Mouse (Mus musculus): ENCODE results near the gene Gzmg. TPM values are rescaled to one million over a fixed set of nuclear protein-coding genes. Genes with fewer than 3 reads are reported as not detected.
"Not testable (repeated sequence)": the region's sequence is repeated elsewhere in the genome, so short reads cannot be mapped to it uniquely, and the experiment has no call there.

Gene Gzmg
- polyA plus RNA-seq, 1 experiment from 2014 or later, result not detected

DNA sequence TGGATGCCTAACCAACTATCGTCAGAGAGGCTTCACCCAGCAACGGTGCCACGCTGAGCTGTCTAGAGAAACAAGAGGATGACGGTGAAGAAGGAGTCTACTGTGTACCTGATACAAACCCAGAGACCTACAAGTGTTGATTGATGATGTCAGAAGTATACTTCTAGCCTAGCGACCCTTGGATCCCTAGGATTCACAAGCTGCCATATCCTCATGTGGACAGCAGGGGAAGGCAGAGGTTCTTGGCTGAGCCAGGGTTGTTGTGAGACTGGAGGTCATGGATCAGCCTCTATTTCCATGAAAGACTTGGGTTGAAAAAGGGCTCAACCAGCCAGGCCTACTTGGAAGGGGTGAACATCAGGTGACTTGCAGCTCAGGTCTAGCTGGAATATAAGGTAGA is 13.4 kb upstream of the Gzmg start:
- Histone ChIP-seq H3K9me3 (replicated peaks; ENCODE audit: control insufficient read depth, low read length) (no peaks in the 10 kb centered on the region), H3K36me3 (ENCODE audit: control insufficient read depth, insufficient read depth, low read length) (no peaks in the 10 kb centered on the region)
- ATAC-seq (replicated peaks; ENCODE audit: insufficient number of reproducible peaks, low FRiP score, low TSS enrichment), result no peak

DNA sequence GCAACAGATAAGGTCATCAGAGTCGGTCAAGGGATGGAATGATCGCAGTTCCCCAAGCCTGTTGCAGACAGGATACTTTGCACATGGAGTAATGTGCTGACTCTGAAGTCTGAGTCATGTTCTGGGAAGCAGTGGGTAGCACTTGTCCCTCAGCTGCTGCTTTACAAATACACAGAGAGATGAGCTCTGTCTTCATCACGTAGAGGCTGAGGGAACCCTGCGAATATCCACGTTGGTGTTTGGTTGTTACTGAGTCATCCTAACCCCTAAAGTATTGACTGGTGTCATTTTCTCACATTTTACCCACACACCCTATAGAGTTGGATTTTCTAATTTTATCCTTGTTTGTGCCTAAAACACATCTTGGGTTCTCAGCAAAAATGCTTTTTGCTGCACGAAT is 8.6 kb upstream of the Gzmg start:
- Histone ChIP-seq H3K27ac (ENCODE audit: low read depth, low read length) (no peak overlapping the region), H3K4me3 (ENCODE audit: low read depth, low read length) (no peak overlapping the region), H3K9ac (ENCODE audit: low read depth, low read length) (no peak overlapping the region), H3K4me1 (ENCODE audit: control insufficient read depth, insufficient read depth, low read length) (no peaks in the 10 kb centered on the region), H3K36me3 (ENCODE audit: control insufficient read depth, insufficient read depth, low read length) (no peaks in the 10 kb centered on the region), H3K27me3 (ENCODE audit: control insufficient read depth, insufficient read depth, low read length) (no peaks in the 10 kb centered on the region), H3K9me3 (replicated peaks; ENCODE audit: control insufficient read depth, low read length) (no peaks in the 10 kb centered on the region), H3K4me2 (no peak overlapping the region)
- WGBS (ENCODE audit: insufficient replicate concordance), result 61% methylated on average over 6 of the region's 6 CpGs
- ATAC-seq (replicated peaks; ENCODE audit: insufficient number of reproducible peaks, low FRiP score, low TSS enrichment), result no peak

More for the DNA sequence above, 13.4 kb upstream of the Gzmg start:
- H3K27me3 ChIP-seq (ENCODE audit: control insufficient read depth, insufficient read depth, low read length), result no peaks in the 10 kb centered on the region
- H3K4me1 ChIP-seq (ENCODE audit: control insufficient read depth, insufficient read depth, low read length), result no peaks in the 10 kb centered on the region
- no peak overlapping the region for H3K27ac ChIP-seq (ENCODE audit: low read depth, low read length)
- no peak overlapping the region for H3K4me2 ChIP-seq
- H3K9ac ChIP-seq (ENCODE audit: low read depth, low read length), result no peak overlapping the region
- H3K4me3 ChIP-seq (ENCODE audit: low read depth, low read length), result no peak overlapping the region
- 82% methylated on average over 5 of the region's 5 CpGs for WGBS (ENCODE audit: insufficient replicate concordance)

DNA sequence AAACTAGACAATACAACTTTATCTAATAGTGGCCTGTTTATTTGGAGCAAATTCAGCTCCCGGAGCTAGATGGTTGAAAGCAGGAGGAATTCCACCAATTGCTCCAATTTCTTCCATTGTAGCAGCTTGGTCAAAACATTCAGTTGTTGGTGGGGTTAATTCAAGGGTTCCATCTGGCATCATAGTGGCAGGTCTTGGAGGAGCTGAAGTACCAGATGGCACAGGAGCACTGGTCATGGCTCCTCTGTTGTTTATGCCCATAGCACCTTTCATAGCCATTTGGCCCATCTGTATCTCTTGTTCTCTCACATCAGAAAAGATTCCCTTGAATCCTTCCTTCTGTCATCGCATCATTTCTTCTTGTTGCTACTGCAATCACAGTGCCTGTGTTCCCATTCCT is 2.7 kb upstream of the Gzmg start:
- Histone ChIP-seq H3K27ac (ENCODE audit: low read depth, low read length) (no peak overlapping the region), H3K36me3 (ENCODE audit: control insufficient read depth, insufficient read depth, low read length) (no peaks in the 10 kb centered on the region), H3K9me3 (replicated peaks; ENCODE audit: control insufficient read depth, low read length) (no peaks in the 10 kb centered on the region), H3K4me1 (ENCODE audit: control insufficient read depth, insufficient read depth, low read length) (no peaks in the 10 kb centered on the region), H3K9ac (ENCODE audit: low read depth, low read length) (no peak overlapping the region), H3K27me3 (ENCODE audit: control insufficient read depth, insufficient read depth, low read length) (no peaks in the 10 kb centered on the region), H3K4me2 (no peak overlapping the region), H3K4me3 (ENCODE audit: low read depth, low read length) (no peak overlapping the region)
- no peak for ATAC-seq (replicated peaks; ENCODE audit: insufficient number of reproducible peaks, low FRiP score, low TSS enrichment)
- 62% methylated on average over 2 of the region's 2 CpGs for WGBS (ENCODE audit: insufficient replicate concordance)

DNA sequence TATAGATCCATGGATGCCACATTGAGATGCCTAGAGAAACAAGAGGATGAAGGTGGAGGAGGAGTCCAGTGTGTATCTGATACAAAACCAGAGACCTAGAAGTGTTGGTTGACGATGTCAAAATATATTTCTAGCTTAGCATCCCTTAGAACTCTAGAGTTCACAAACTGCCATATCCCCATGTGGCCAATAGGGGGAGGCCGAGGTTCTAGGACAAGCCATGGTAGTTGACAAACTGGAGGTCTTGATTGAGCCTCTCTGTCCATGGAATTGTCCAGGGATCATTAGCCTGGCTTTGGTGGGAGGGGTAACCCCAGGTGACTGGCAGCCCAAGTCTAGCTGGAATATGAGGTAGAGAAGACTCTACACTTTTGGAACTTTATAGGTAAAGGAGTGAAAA is 4.0 kb downstream of the Gzmg start:
- no peak overlapping the region for H3K4me3 ChIP-seq (ENCODE audit: low read depth, low read length)
- H3K36me3 ChIP-seq (ENCODE audit: control insufficient read depth, insufficient read depth, low read length), result no peaks in the 10 kb centered on the region
- 60% methylated on average over 2 of the region's 2 CpGs for WGBS (ENCODE audit: insufficient replicate concordance)
- no peaks in the 10 kb centered on the region for H3K27me3 ChIP-seq (ENCODE audit: control insufficient read depth, insufficient read depth, low read length)
- H3K27ac ChIP-seq (ENCODE audit: low read depth, low read length), result no peak overlapping the region
- H3K9me3 ChIP-seq (replicated peaks; ENCODE audit: control insufficient read depth, low read length), result no peaks in the 10 kb centered on the region
- no peak overlapping the region for H3K4me2 ChIP-seq
- H3K4me1 ChIP-seq (ENCODE audit: control insufficient read depth, insufficient read depth, low read length), result no peaks in the 10 kb centered on the region
- no peak overlapping the region for H3K9ac ChIP-seq (ENCODE audit: low read depth, low read length)
- no peak for ATAC-seq (replicated peaks; ENCODE audit: insufficient number of reproducible peaks, low FRiP score, low TSS enrichment)

DNA sequence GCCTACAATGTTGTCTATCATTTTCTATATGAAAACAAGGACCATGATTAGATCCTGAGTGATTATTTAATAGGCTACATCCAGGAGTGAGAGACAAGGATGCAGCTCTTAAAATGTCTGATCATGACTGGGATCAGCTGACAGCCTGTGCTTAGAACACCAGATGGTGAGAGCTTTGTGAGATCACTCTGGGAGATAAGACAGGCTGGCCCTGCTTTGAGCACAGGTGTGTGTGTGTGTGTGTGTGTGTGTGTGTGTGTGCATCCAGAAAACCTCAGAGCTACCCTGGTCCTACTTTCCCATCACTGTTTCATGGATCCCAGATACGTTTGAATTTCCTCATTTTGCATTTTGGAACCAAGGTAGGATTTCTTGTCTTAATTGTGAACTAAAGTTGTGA is 25.7 kb downstream of the Gzmg start:
- not testable (repeated sequence) for H3K4me1 ChIP-seq (ENCODE audit: control insufficient read depth, insufficient read depth, low read length); H3K27ac ChIP-seq (ENCODE audit: low read depth, low read length); ATAC-seq (replicated peaks; ENCODE audit: insufficient number of reproducible peaks, low FRiP score, low TSS enrichment); H3K36me3 ChIP-seq (ENCODE audit: control insufficient read depth, insufficient read depth, low read length); H3K27me3 ChIP-seq (ENCODE audit: control insufficient read depth, insufficient read depth, low read length); H3K4me2 ChIP-seq; H3K9me3 ChIP-seq (replicated peaks; ENCODE audit: control insufficient read depth, low read length); H3K4me3 ChIP-seq (ENCODE audit: low read depth, low read length); H3K9ac ChIP-seq (ENCODE audit: low read depth, low read length)
- WGBS (ENCODE audit: insufficient replicate concordance), result 74% methylated on average over 1 of the region's 1 CpGs

DNA sequence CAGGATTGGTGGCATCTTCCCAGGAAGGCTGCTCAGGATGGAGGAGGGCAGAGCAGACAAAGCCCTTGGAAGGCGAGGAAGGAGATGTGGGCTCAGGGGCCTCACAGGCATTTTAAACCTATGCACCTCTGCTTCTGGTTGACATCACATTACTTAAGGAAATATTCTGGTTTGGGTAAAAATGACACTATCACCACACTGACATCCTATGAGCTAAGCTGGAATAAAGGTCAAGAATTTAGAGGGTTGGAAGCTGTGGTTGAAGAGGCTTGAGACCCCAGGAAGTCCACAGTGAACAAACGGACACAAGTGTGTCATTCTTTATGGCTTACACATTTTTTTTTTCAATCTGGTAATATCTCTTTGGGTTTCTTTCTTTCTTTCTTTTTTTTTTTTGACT is 26.9 kb downstream of the Gzmg start, which contains the start of gene Gzmd:
Gene Gzmd (minus strand): TSS at position 101 of the 400 bp plus-strand sequence.
- H3K9ac ChIP-seq (ENCODE audit: low read depth, low read length); H3K9me3 ChIP-seq (replicated peaks; ENCODE audit: control insufficient read depth, low read length); H3K4me2 ChIP-seq; H3K27me3 ChIP-seq (ENCODE audit: control insufficient read depth, insufficient read depth, low read length); ATAC-seq (replicated peaks; ENCODE audit: insufficient number of reproducible peaks, low FRiP score, low TSS enrichment); H3K27ac ChIP-seq (ENCODE audit: low read depth, low read length); H3K4me1 ChIP-seq (ENCODE audit: control insufficient read depth, insufficient read depth, low read length); H3K4me3 ChIP-seq (ENCODE audit: low read depth, low read length); H3K36me3 ChIP-seq (ENCODE audit: control insufficient read depth, insufficient read depth, low read length): not testable (repeated sequence)
- 82% methylated on average over 2 of the region's 2 CpGs for WGBS (ENCODE audit: insufficient replicate concordance)

DNA sequence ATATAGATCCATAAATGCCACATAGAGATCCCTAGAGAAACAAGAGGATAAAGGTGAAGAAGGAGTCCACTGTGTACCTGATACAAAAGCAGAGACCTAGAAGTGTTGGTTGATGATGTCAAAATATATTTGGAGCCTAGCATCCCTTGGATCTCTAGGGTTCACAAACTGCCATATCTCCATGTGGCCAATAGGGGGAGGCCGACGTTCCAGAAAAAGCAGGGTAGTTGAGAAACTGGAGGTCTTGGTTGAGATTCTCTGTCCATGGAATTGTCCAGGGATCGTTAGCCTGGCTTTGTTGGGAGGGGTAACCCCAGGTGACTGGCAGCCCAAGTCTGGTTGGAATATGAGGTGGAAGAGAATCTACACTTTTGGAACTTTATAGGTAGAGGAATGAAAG is 31.0 kb downstream of the Gzmg start:
- H3K4me1 ChIP-seq (ENCODE audit: control insufficient read depth, insufficient read depth, low read length), result no peaks in the 10 kb centered on the region
- no peaks in the 10 kb centered on the region for H3K9me3 ChIP-seq (replicated peaks; ENCODE audit: control insufficient read depth, low read length)
- H3K36me3 ChIP-seq (ENCODE audit: control insufficient read depth, insufficient read depth, low read length), result no peaks in the 10 kb centered on the region
- ATAC-seq (replicated peaks; ENCODE audit: insufficient number of reproducible peaks, low FRiP score, low TSS enrichment), result no peak
- H3K27ac ChIP-seq (ENCODE audit: low read depth, low read length), result no peak overlapping the region
- 38% methylated on average over 3 of the region's 3 CpGs for WGBS (ENCODE audit: insufficient replicate concordance)
- H3K4me2 ChIP-seq, result no peak overlapping the region
- H3K27me3 ChIP-seq (ENCODE audit: control insufficient read depth, insufficient read depth, low read length), result no peaks in the 10 kb centered on the region
- H3K9ac ChIP-seq (ENCODE audit: low read depth, low read length), result no peak overlapping the region
- H3K4me3 ChIP-seq (ENCODE audit: low read depth, low read length), result no peak overlapping the region

DNA sequence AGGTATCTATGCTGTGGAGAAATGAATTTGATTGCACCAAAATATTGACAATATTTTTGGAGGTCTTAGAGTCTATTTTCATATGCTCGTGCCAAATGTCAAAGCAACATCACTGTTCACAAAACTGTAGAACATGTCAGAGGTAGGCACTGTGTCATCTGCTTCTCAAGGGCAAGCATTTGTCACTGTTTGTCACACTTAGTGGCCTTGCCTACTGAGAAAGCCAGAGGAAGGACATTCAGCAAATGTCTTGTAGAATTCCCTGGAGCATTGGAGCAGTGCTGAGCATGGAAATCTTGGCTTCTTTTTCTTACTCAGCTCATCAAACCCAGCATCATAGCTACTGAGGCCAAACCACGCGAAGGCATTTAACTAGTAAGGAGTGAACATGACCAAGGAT is 35.9 kb downstream of the Gzmg start:
- Histone ChIP-seq H3K9ac (ENCODE audit: low read depth, low read length) (no peak overlapping the region), H3K9me3 (replicated peaks; ENCODE audit: control insufficient read depth, low read length) (no peaks in the 10 kb centered on the region), H3K4me3 (ENCODE audit: low read depth, low read length) (no peak overlapping the region), H3K27me3 (ENCODE audit: control insufficient read depth, insufficient read depth, low read length) (no peaks in the 10 kb centered on the region), H3K27ac (ENCODE audit: low read depth, low read length) (no peak overlapping the region), H3K4me1 (ENCODE audit: control insufficient read depth, insufficient read depth, low read length) (no peaks in the 10 kb centered on the region), H3K36me3 (ENCODE audit: control insufficient read depth, insufficient read depth, low read length) (no peaks in the 10 kb centered on the region), H3K4me2 (no peak overlapping the region)
- no peak for ATAC-seq (replicated peaks; ENCODE audit: insufficient number of reproducible peaks, low FRiP score, low TSS enrichment)
- WGBS (ENCODE audit: insufficient replicate concordance), result 81% methylated on average over 3 of the region's 3 CpGs

DNA sequence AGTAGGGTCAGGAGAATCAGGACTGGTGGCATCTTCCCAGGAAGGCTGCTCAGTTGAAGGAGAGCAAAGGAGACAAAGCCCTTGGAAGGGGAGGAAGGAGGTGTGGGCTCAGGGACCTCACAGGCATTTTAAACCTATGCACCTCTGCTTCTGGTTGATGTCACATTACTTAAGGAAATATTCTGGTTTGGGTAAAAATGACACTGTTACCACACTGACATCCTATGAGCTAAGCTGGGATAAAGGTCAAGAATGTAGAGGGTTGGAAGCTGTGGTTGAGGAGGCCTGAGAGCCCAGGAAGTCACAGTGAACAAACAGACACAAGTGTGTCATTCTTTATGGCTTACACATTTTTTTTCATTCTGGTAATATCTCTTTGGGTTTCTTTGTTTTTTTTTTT is 38.9 kb downstream of the Gzmg start, which contains the start of gene Gzme:
Gene Gzme (minus strand): TSS at position 101 of the 400 bp plus-strand sequence.
- Histone ChIP-seq H3K4me2 (no peak within 1 kb of the TSS), H3K27ac (ENCODE audit: low read depth, low read length) (no peak within 1 kb of the TSS), H3K36me3 (ENCODE audit: control insufficient read depth, insufficient read depth, low read length) (no peaks in the 10 kb centered on the region), H3K27me3 (ENCODE audit: control insufficient read depth, insufficient read depth, low read length) (no peaks in the 10 kb centered on the region), H3K4me3 (ENCODE audit: low read depth, low read length) (no peak within 1 kb of the TSS), H3K9ac (ENCODE audit: low read depth, low read length) (no peak within 1 kb of the TSS), H3K9me3 (replicated peaks; ENCODE audit: control insufficient read depth, low read length) (no peaks in the 10 kb centered on the region), H3K4me1 (ENCODE audit: control insufficient read depth, insufficient read depth, low read length) (no peaks in the 10 kb centered on the region)
- no peak for ATAC-seq (replicated peaks; ENCODE audit: insufficient number of reproducible peaks, low FRiP score, low TSS enrichment)

All from heart, embryonic 11.5 days (tissue).